Mouse (Mus musculus): ENCODE results near the gene Strap. TPM values are rescaled to one million over a fixed set of nuclear protein-coding genes. Genes with fewer than 3 reads are reported as not detected.

Strap gene
- 155 and 161 TPM in 2 replicates for polyA plus RNA-seq (2015; fragmentation: Nextera tagmentation; extraction: Ambion mirVana)

DNA sequence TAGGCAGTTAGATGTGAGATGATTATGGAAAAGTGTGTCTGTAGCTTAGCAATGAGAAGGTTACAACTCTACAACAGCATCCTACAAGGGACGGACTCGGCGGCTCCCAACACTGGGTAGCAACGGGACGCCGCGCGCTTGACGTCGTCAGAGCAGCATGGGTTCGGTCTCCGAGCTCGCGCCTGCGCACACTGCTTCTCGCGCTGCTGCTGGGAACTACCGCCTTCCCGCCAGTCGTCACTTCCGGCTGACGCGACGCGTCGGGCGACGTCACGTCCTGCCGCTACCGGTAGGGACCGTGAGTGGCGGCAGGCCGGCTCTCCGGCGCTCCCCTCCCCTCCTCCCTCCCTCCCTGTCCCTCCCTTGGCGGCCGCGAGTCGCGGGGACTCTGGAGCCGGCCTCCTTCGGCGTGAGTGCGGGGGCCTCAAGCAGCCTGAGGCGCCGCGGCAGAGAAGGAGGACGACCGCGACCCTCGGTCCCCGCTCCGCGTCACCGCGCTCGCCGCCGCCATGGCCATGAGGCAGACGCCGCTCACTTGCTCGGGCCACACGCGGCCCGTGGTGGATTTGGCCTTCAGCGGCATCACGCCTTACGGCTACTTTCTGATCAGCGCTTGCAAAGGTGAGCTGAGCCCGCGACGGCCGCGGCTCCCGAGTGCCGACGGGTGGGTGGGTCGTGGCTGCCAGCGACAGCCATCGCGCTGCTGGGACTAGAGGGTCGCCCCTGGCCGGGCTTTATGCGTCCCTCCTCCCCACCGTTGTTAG, at the start of gene Strap:
Gene Strap, plus strand, starts transcription at position 233 of the 764 bp plus-strand sequence.
- peak within 1 kb of the TSS; percentile 84 for H3K4me2 ChIP-seq
- H3K4me1 ChIP-seq: peaks cover 14% of the 10 kb centered on the region
- WGBS: under 1% methylated on average over 74 of the region's 86 CpGs
- peak within 1 kb of the TSS; percentile 91 for H3K4me3 ChIP-seq
- ATAC-seq (ENCODE audit: borderline replicate concordance, extremely low read depth, low FRiP score, low TSS enrichment): peak; percentile 99
- H3K27ac ChIP-seq: peak within 1 kb of the TSS; percentile 75
- H3K36me3 ChIP-seq: peaks cover 16% of the 10 kb centered on the region
- H3K9me3 ChIP-seq: no peaks in the 10 kb centered on the region
- peaks cover 7% of the 10 kb centered on the region; the same call in 1 of the 2 replicates for H3K27me3 ChIP-seq
- H3K9ac ChIP-seq: peak within 1 kb of the TSS; percentile 89

DNA sequence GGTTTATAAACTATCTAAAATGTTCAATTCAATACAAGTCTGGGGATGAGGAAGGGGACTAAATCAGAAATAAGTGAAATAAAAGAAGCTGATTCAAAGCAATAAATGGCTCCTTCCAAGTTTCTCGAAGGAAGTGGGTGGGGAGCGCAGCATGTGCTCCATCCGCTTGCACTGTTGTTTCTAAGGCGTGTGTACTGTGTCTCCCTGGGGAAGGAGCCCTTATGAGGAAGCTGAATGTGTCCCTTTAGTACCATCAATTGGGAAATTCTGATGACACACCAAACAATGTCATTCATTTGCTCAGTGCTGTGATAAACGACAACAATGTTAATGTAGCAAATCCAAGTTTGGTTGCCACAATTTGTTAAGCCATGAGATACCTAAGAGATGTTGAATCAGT, 47.2 kb upstream of the Strap start:
- no peak overlapping the region for H3K4me2 ChIP-seq
- H3K9me3 ChIP-seq: no peaks in the 10 kb centered on the region
- no peak overlapping the region for H3K4me3 ChIP-seq
- H3K27ac ChIP-seq: no peak overlapping the region
- no peaks in the 10 kb centered on the region for H3K27me3 ChIP-seq
- no peak for ATAC-seq (ENCODE audit: borderline replicate concordance, extremely low read depth, low FRiP score, low TSS enrichment)
- no peak overlapping the region for H3K9ac ChIP-seq
- WGBS: 84% methylated on average over 5 of the region's 5 CpGs
- H3K36me3 ChIP-seq: no peaks in the 10 kb centered on the region
- H3K4me1 ChIP-seq: peaks cover 12% of the 10 kb centered on the region

DNA sequence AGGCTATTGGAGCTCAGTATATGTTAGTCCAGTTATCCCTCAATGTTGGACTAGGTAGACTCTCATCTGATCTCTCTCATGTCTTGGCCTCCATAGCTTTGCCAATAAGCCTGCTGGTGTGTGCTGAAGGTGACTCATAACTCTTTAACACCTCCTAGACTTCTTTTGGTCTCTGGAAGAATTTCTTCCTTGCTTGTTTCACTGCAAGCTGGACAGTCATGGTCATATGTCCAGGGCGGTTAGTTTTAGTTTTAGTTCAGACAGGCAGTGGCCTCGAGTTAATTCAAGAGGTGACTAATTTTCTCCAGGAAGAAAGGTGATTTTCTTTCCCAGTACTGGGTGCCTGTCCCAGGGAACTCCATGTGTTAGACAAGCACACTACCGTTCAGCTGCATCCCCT, 46.8 kb upstream of the Strap start:
- ATAC-seq (ENCODE audit: borderline replicate concordance, extremely low read depth, low FRiP score, low TSS enrichment): no peak
- WGBS: 74% methylated on average over 3 of the region's 3 CpGs

DNA sequence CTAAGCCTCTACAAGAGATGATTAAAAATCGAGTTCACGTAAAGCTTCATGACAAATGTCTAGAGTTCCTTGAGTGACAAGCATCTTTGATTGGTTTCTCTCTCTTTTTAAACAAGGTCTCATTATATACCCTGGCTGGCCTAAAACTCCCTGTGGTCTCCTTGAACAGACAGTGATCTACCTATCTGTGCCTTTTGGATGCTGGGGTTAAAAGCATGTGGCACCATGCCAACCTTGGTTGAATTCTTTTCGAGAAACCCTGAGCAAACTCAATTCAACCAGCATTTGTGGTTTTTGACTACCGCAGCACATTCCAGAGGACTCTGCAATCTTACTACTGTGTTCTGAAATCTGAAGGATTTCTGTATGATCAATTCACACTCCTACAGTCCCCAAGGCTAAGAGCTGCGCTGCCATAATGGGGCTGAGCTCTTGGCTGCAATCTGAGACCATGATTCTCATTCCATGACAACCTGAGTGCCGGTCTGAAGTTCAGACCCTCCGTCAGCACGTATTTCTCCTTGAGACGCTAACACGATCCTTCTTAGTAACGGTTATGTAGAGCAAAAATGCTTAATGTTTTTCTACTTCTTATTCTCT, 46.3 kb upstream of the Strap start:
- no peak for ATAC-seq (ENCODE audit: borderline replicate concordance, extremely low read depth, low FRiP score, low TSS enrichment)
- no peaks in the 10 kb centered on the region for H3K9me3 ChIP-seq
- no peak overlapping the region for H3K9ac ChIP-seq
- no peaks in the 10 kb centered on the region for H3K36me3 ChIP-seq
- H3K4me2 ChIP-seq: peak overlapping the region; percentile 8; the same call in 1 of the 2 replicates
- no peak overlapping the region for H3K27ac ChIP-seq
- no peak overlapping the region for H3K4me3 ChIP-seq
- WGBS: 34% methylated on average over 11 of the region's 11 CpGs
- no peaks in the 10 kb centered on the region for H3K27me3 ChIP-seq
- peaks cover 12% of the 10 kb centered on the region for H3K4me1 ChIP-seq

More for the DNA sequence above, 46.8 kb upstream of the Strap start:
- no peak overlapping the region for H3K4me3 ChIP-seq
- no peak overlapping the region for H3K9ac ChIP-seq
- no peak overlapping the region for H3K27ac ChIP-seq
- H3K27me3 ChIP-seq: no peaks in the 10 kb centered on the region
- no peak overlapping the region for H3K4me2 ChIP-seq
- H3K9me3 ChIP-seq: no peaks in the 10 kb centered on the region
- H3K4me1 ChIP-seq: peaks cover 12% of the 10 kb centered on the region
- H3K36me3 ChIP-seq: no peaks in the 10 kb centered on the region

DNA sequence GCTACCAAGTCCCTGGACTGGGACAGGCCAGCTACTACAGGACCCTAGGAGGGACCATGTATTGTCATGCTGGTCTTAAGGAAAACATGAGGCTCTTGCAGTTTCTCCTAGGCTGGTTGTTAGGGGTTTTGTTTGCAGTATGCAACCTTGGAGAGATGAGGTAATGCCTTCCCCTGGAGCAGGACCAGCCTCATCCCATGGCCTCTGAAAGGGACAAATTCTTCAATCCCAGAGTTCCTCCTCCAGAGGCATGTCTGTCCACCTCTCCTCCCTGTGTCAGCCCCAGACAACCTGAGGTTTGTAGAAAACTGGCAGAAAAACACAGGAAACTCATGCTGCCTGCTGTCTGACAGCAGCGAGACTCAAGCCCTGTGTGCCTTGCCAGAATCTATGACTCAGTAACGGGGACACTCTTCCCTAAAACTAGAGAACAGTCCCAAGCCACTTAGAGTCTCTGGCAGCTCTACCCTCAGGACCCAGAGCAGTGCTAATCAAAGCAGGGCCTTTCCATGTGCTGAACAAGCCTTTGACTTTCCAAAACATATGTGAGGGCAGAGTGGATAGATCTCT, 44.2 kb upstream of the Strap start:
- Histone ChIP-seq H3K9ac (no peak overlapping the region), H3K4me3 (no peak overlapping the region), H3K9me3 (no peaks in the 10 kb centered on the region), H3K27me3 (no peaks in the 10 kb centered on the region), H3K27ac (no peak overlapping the region), H3K4me1 (peaks cover 12% of the 10 kb centered on the region), H3K4me2 (no peak overlapping the region), H3K36me3 (no peaks in the 10 kb centered on the region)
- 54% methylated on average over 2 of the region's 2 CpGs for WGBS
- no peak; the same call in 1 of the 2 replicates for ATAC-seq (ENCODE audit: borderline replicate concordance, extremely low read depth, low FRiP score, low TSS enrichment)

DNA sequence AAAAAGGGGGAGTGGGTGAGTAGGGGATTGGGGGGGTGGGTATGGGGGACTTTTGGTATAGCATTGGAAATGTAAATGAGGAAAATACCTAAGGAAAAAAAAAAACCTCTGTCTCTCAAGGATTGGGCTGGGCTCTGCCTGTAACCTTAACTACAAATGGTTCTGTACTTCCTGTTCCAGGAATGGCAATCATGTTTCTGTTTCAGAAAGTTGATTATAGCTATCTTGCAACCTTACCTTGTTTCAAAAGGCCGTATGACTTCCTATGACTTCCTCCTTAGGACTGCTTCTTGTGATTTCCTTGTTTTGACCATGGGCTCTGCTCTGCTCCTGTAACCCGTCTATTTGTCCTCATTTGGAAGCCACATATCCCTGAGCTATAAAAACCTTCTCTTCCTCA, 40.6 kb upstream of the Strap start:
- H3K9ac ChIP-seq: no peak overlapping the region
- 74% methylated on average over 2 of the region's 2 CpGs for WGBS
- H3K4me2 ChIP-seq: no peak overlapping the region
- 0 out of 2 replicates have a peak, but pooled peaks cover under 1% of the 10 kb centered on the region for H3K4me1 ChIP-seq
- H3K27ac ChIP-seq: no peak overlapping the region
- no peaks in the 10 kb centered on the region for H3K9me3 ChIP-seq
- no peaks in the 10 kb centered on the region for H3K27me3 ChIP-seq
- no peak for ATAC-seq (ENCODE audit: borderline replicate concordance, extremely low read depth, low FRiP score, low TSS enrichment)
- H3K36me3 ChIP-seq: no peaks in the 10 kb centered on the region
- no peak overlapping the region for H3K4me3 ChIP-seq

DNA sequence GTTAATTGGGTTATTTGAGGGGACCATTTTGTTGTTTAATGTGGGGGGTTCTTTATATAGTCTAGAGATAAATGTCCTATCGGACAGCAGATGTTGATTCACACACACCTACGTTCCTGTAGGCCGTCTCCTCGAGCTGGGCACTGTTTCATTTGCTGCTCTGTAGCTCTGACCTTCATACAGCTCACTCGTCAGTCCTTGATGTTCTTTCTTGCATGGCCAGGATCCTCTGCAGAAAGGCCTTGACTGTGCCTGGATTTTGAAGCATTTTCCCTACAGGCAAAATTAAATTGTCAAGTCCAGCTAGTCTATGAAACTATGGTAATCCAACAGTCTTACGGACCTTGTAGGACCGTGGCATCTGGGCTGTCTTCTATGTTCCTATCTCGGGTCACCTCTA, 39.8 kb upstream of the Strap start:
- no peak for ATAC-seq (ENCODE audit: borderline replicate concordance, extremely low read depth, low FRiP score, low TSS enrichment)
- no peak overlapping the region for H3K9ac ChIP-seq
- H3K27ac ChIP-seq: no peak overlapping the region
- no peaks in the 10 kb centered on the region for H3K27me3 ChIP-seq
- WGBS: 88% methylated on average over 8 of the region's 8 CpGs
- no peaks in the 10 kb centered on the region for H3K36me3 ChIP-seq
- no peaks in the 10 kb centered on the region for H3K4me1 ChIP-seq
- no peak overlapping the region for H3K4me3 ChIP-seq
- no peak overlapping the region for H3K4me2 ChIP-seq
- H3K9me3 ChIP-seq: no peaks in the 10 kb centered on the region

DNA sequence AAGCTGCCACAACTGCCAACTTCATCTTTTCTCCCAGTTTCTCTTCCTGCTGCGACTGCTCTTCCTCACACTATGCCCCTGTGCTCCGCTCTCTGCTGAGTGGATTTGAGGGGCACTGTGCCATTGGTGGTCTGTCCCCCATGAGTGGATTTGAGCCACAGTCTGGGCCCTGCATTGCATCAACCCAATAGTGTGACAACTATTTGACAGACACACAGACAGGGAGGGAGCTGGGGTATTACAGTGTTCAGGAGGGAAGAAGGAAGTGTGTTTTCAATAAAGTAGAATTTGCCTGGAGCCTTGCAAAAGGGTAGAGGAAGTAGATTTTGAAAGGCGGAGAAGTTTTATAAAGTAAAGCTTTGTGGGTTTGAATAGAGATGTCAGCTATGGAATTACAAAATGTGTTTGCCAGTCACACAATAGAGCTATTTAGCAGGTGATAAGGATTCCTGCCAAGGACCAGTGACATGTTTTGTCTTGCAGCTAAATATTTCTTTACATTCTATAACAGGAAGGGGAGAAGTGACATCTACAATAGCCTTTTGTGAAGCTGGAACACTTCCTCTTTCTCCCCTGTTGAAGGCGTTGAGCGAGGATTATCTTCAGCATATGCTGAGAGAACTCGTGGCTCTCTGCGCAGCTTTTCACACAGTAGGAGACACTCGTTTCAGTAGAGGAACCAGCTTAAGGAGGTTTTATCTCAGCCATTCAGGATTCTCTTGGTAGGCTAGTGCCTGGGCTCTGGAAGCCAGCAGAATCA, 38.3 kb upstream of the Strap start:
- WGBS: 61% methylated on average over 8 of the region's 8 CpGs
- no peaks in the 10 kb centered on the region for H3K27me3 ChIP-seq
- no peak overlapping the region for H3K4me3 ChIP-seq
- peak overlapping the region; percentile 50 for H3K27ac ChIP-seq
- no peaks in the 10 kb centered on the region for H3K9me3 ChIP-seq
- no peaks in the 10 kb centered on the region for H3K36me3 ChIP-seq
- H3K4me2 ChIP-seq: no peak overlapping the region
- H3K9ac ChIP-seq: no peak overlapping the region
- no peaks in the 10 kb centered on the region for H3K4me1 ChIP-seq
- ATAC-seq (ENCODE audit: borderline replicate concordance, extremely low read depth, low FRiP score, low TSS enrichment): no peak

DNA sequence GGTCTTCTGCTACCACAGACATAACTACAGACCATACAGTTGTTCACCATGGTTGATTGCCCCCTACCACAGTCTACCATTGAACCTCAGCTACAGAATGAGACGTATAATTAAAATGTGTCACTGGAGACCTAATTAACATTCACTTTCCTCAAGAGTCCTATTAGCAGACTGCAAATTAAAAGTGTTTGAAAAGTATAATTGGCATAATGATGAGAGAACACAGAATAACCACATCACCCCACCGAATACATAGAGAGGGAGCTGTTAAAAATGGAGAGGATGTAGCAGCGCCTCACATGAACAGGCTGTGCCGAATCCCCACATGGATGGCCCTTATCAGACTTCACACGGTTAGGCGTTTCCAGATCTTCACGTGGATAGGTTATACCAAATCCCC, 35.4 kb upstream of the Strap start:
- no peak overlapping the region for H3K27ac ChIP-seq
- ATAC-seq (ENCODE audit: borderline replicate concordance, extremely low read depth, low FRiP score, low TSS enrichment): no peak
- no peak overlapping the region for H3K4me2 ChIP-seq
- no peak overlapping the region for H3K4me3 ChIP-seq
- H3K4me1 ChIP-seq: peaks cover 14% of the 10 kb centered on the region
- no peak overlapping the region for H3K9ac ChIP-seq
- H3K36me3 ChIP-seq: no peaks in the 10 kb centered on the region
- no peaks in the 10 kb centered on the region for H3K9me3 ChIP-seq
- 89% methylated on average over 7 of the region's 7 CpGs for WGBS
- H3K27me3 ChIP-seq: no peaks in the 10 kb centered on the region

DNA sequence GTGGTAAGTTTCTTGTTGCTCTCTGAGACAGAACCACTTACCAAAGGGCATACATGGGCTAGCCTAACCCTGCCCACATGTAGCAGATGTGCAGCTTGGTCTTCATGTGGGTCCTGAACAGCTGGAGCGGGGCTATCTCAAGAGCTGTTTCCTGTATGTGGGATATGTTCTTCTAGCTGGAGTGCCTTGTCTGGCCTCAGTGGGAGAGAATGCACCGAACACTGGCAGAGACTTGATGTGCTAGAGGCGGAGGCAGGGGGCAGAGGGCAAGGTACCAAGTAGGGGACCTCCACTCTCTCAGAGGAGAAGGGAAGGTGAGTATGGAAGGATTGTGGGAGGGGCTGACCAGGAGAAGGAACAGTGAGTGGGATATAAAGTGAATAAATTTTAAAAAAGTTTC, 32.7 kb upstream of the Strap start:
- Histone ChIP-seq H3K27me3 (no peaks in the 10 kb centered on the region), H3K36me3 (no peaks in the 10 kb centered on the region), H3K4me3 (no peak overlapping the region), H3K9me3 (no peaks in the 10 kb centered on the region), H3K4me1 (peaks cover 14% of the 10 kb centered on the region), H3K27ac (no peak overlapping the region), H3K9ac (no peak overlapping the region), H3K4me2 (no peak overlapping the region)
- peak; percentile 31; the same call in 1 of the 2 replicates for ATAC-seq (ENCODE audit: borderline replicate concordance, extremely low read depth, low FRiP score, low TSS enrichment)
- WGBS: 76% methylated on average over 3 of the region's 3 CpGs

DNA sequence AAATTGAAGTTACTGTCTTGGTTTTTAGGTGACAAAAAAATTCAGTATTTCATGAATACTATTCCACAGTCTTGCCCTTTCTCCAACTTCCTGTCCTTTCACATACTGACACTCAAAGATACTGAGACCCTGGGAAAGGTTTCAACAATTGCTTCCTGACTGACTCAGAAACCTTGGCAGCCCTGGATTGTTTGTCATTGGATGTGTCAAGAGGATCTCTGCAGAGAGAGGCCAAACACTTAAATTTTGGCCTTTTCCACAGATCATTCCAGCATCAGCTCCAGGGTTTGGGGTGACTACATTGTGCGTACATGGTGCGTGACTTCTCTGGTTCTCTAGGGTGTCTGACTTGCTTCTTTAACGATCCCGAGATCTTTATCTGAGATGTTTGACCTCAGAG, 32.0 kb upstream of the Strap start:
- Histone ChIP-seq H3K4me3 (no peak overlapping the region), H3K27ac (no peak overlapping the region), H3K36me3 (no peaks in the 10 kb centered on the region), H3K4me2 (no peak overlapping the region), H3K9me3 (no peaks in the 10 kb centered on the region), H3K4me1 (peaks cover 14% of the 10 kb centered on the region), H3K27me3 (no peaks in the 10 kb centered on the region), H3K9ac (no peak overlapping the region)
- WGBS: 34% methylated on average over 4 of the region's 4 CpGs
- peak; percentile 12; the same call in 1 of the 2 replicates for ATAC-seq (ENCODE audit: borderline replicate concordance, extremely low read depth, low FRiP score, low TSS enrichment)
